Mouse (Mus musculus) heart, adult 2 months (tissue): Measurements from ENCODE around the gene Smug1.

ENCODE experiments used
- CTCF ChIP-seq: fragments of 200-600 bp; IDR thresholded peaks from 2 replicates; pipeline ENCODE4 v1.8.1; 2022; ENCODE audit warnings: antibody characterized with exemption, mild to moderate bottlenecking, moderate library complexity
- EP300 ChIP-seq: fragments of 200-500 bp; IDR thresholded peaks from 2 replicates; pipeline ENCODE4 v1.6.1; 2011; ENCODE audit warnings: low read depth, low read length, control low read depth; ENCODE audit not compliant: insufficient read depth
- POLR2A ChIP-seq: fragments of 200-500 bp; IDR thresholded peaks from 2 replicates; pipeline ENCODE4 v1.6.1; 2011; ENCODE audit warnings: mild to moderate bottlenecking, low read depth, low read length, control low read depth; ENCODE audit not compliant: insufficient read depth

- TF ChIP-seq POLR2A (no peak), CTCF (no peak), EP300 (no peak)
Measured at GRCm38 (mm10) chr15:103190083-103190482, 23.2 kb upstream of the Smug1 start.
